Comparison of ENCODE assay signal across 21 mouse cellular contexts in genomic region chr17:28433029-28433428, GRCm38 (mm10).
"Had no signal": no experiment of that assay in that cellular context is flagged by ENCODE, and none has a peak within 500 bp of the region (broad histone marks: within the 10 kb centered on the region; RNA-seq: fewer than 3 reads in every experiment).

No protein-coding gene starts in this region.

- H3K27ac ChIP-seq: layer of hippocampus, adult 2 months; liver, embryonic 13.5 days; midbrain, embryonic 10.5 days; midbrain, embryonic 15.5 days; neural tube, embryonic 13.5 days; stomach, postnatal 0 days had no signal

- H3K4me1 ChIP-seq: midbrain, embryonic 10.5 days; midbrain, embryonic 15.5 days; neural tube, embryonic 13.5 days had no signal

- DNase-seq: kidney, adult 18-20 months; kidney, adult 9 months; kidney, postnatal 14 days; kidney, postnatal 4 days; layer of hippocampus, adult 9-11 months; liver, embryonic 13.5 days; lung, adult 2 months; lung, postnatal 14 days; right cerebral cortex, adult 18-20 months; right cerebral cortex, postnatal 14 days; right cerebral cortex, postnatal 4 days; thymus, adult 2 months; thymus, postnatal 14 days; thymus, postnatal 4 days had no signal

- H3K4me3 ChIP-seq: layer of hippocampus, adult 2 months; liver, embryonic 13.5 days; megakaryocyte, embryonic 14.5 days; midbrain, embryonic 10.5 days; midbrain, embryonic 15.5 days; myocyte; neural tube, embryonic 13.5 days had no signal

- H3K9ac ChIP-seq: liver, embryonic 13.5 days; midbrain, embryonic 15.5 days; neural tube, embryonic 13.5 days had no signal

- H3K4me2 ChIP-seq: liver, embryonic 13.5 days; midbrain, embryonic 15.5 days; neural tube, embryonic 13.5 days had no signal

- ATAC-seq: midbrain, embryonic 15.5 days had no signal

- H3K27me3 ChIP-seq: liver, embryonic 13.5 days; megakaryocyte, embryonic 14.5 days; midbrain, embryonic 15.5 days; neural tube, embryonic 13.5 days had no signal

- H3K9me3 ChIP-seq: liver, embryonic 13.5 days; megakaryocyte, embryonic 14.5 days; midbrain, embryonic 10.5 days; midbrain, embryonic 15.5 days; neural tube, embryonic 13.5 days had no signal
